Mouse (Mus musculus) neural tube, embryonic 11.5 days (tissue): ENCODE data around the gene Atp5s. TPM values are rescaled to one million over a fixed set of nuclear protein-coding genes. Genes with fewer than 3 reads are reported as not detected.
A peak's percentile ranks its signal among the peaks of the same experiment; 100 is the strongest.

Source experiments
- ATAC-seq: fragments of 200-750 bp; cut with Nextera tagmentation; 2 replicates; pipeline ENCODE4 v1.8.0; 2017; ENCODE audit warnings: moderate number of reproducible peaks, mild to moderate bottlenecking, moderate TSS enrichment, moderate library complexity; ENCODE audit not compliant: insufficient read depth, low FRiP score, low TSS enrichment
- DNase-seq: peaks from one replicate; pipeline ENCODE4 v3.0.0-alpha.2; 2015; ENCODE audit warnings: low spot score
- H3K27ac ChIP-seq: fragments of 300-500 bp; sonication (generic); 2 replicates; pipeline ENCODE4 v1.5.1; 2014; ENCODE audit warnings: low read depth, mild to moderate bottlenecking, low read length
- H3K27me3 ChIP-seq: fragments of 300-500 bp; sonication (generic); 2 replicates; pipeline ENCODE4 v1.6.1; 2014; ENCODE audit warnings: mild to moderate bottlenecking, low read length, mixed read lengths; ENCODE audit not compliant: control insufficient read depth, insufficient read depth
- H3K36me3 ChIP-seq: fragments of 300-500 bp; sonication (generic); 2 replicates; pipeline ENCODE4 v1.6.1; 2014; ENCODE audit warnings: mild to moderate bottlenecking, low read length, moderate library complexity, mixed read lengths; ENCODE audit not compliant: control insufficient read depth, insufficient read depth
- H3K4me1 ChIP-seq: fragments of 300-500 bp; sonication (generic); 2 replicates; pipeline ENCODE4 v1.6.1; 2014; ENCODE audit warnings: low read length, mixed read lengths; ENCODE audit not compliant: control insufficient read depth, insufficient read depth
- H3K4me2 ChIP-seq: fragments of 300-500 bp; sonication (generic); 2 replicates; pipeline ENCODE4 v1.6.1; 2014; ENCODE audit warnings: low read depth, mild to moderate bottlenecking, moderate library complexity
- H3K4me3 ChIP-seq: fragments of 300-500 bp; sonication (generic); 2 replicates; pipeline ENCODE4 v1.5.1; 2014; ENCODE audit warnings: low read depth, low read length
- H3K9ac ChIP-seq: fragments of 300-500 bp; sonication (generic); 2 replicates; pipeline ENCODE4 v1.6.1; 2014; ENCODE audit warnings: mild to moderate bottlenecking, low read length
- H3K9me3 ChIP-seq: fragments of 300-500 bp; sonication (generic); 2 replicates; pipeline ENCODE4 v1.6.1; 2016; ENCODE audit warnings: low read length; ENCODE audit not compliant: control insufficient read depth
- WGBS: fragments of 180-500 bp; shearing (Covaris S2); extraction: QIAGEN DNeasy Blood & Tissue Kit; methylation state at CpG from one replicate; pipeline ENCODE4 v1.1.7; 2014; 5-methylcytosine and 5-hydroxymethylcytosine counted together
- polyA plus RNA-seq: library from polyadenylated mRNA; unstranded; fragments of >200 nt; fragmentation: Nextera tagmentation; extraction: Ambion mirVana; gene quantifications from 2 replicates; pipeline ENCODE4 v1.2.1, GENCODE M21; 2014

Gene Atp5s
- polyA plus RNA-seq, 1 experiment from 2014 or later: 24.0 TPM

DNA sequence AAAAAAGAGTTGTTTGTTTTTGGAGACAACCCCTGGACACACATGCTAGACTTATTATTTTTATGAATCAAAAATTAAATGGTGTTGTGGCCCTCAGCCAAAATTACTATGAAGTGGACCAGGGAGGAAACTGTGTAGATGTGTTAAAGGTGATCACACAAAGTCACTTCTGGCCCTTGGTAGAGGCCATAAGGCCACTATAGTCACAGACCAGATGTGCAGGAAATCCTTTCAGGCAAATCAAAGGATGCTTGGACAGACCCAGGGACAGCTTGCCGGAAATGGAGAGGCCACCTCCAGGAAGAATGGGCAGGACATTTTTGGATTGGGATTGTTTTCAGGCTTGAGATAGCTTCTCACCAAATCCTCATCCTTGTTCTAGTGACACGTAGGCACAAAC, 36.9 kb downstream of the Atp5s start:
- H3K36me3 ChIP-seq: no peaks in the 10 kb centered on the region
- DNase-seq (no peak), ATAC-seq (no peak)
- 60% methylated on average over 2 of the region's 2 CpGs for WGBS
- H3K27ac ChIP-seq: no peak overlapping the region
- peaks cover 4% of the 10 kb centered on the region for H3K4me1 ChIP-seq
- H3K9ac ChIP-seq: no peak overlapping the region
- no peak overlapping the region for H3K4me3 ChIP-seq
- no peaks in the 10 kb centered on the region for H3K9me3 ChIP-seq
- no peak overlapping the region for H3K4me2 ChIP-seq
- no peaks in the 10 kb centered on the region for H3K27me3 ChIP-seq

DNA sequence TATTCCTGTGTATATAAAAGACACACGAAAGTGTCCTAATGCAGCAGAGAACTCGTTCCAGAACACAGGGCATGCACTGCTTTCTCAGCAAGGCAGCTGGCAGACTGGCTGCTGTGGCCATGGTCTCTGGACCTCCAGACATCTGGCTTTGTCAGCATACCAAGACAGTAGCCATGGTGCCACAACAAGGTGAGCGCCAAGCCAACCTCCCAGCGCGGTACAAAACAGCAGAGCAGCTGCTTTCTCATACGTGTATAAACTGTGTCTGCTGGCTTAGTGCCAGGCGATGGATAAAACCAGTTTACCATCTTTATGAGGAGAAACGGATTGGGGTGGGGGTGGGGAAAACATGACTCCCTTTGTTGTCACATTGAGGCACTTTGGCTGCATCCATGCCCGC, 40.8 kb downstream of the Atp5s start:
- WGBS: 82% methylated on average over 9 of the region's 9 CpGs
- peak; percentile 50; the same call in 1 of the 2 replicates for ATAC-seq
- no peaks in the 10 kb centered on the region for H3K9me3 ChIP-seq
- no peak overlapping the region for H3K27ac ChIP-seq
- H3K4me3 ChIP-seq: no peak overlapping the region
- H3K9ac ChIP-seq: no peak overlapping the region
- H3K27me3 ChIP-seq: no peaks in the 10 kb centered on the region
- DNase-seq: peak; percentile 35
- H3K4me2 ChIP-seq: no peak overlapping the region
- peaks cover 7% of the 10 kb centered on the region for H3K4me1 ChIP-seq
- H3K36me3 ChIP-seq: no peaks in the 10 kb centered on the region

DNA sequence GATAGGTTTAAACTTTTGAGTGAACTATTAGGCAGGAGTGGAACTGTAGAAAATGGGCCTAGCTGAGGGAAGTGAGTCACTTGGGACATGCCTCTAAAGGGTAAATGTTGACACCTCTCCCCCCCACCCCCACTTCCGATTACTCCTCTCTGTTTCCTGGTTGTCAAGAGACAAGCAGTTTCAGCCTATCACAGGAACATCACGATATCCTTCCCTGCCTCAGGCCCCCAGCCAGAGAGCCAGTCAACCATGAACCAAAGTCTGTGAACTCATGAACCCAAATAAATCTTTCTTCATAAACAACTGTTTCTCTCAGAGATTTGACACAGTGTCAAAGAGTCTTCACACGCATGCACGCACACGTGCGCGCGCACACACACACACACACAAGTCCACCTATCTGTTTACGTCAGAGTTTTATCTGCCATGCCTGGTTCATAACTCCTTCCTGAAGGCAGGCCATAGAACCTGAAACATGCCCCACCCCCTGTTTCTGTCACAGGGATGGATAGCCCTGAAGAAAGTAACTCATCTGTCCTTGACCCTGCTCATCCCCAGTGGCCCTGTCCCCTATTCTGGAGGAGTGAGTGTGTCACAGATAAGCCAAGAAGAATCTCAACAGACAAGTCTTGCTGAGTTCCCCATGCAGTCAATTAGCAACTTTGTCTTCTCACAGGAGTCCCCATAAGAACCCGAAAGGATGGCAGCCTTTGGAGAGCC, 41.6 kb downstream of the Atp5s start:
- peaks cover 7% of the 10 kb centered on the region for H3K4me1 ChIP-seq
- no peak overlapping the region for H3K9ac ChIP-seq
- no peaks in the 10 kb centered on the region for H3K9me3 ChIP-seq
- no peaks in the 10 kb centered on the region for H3K36me3 ChIP-seq
- H3K4me3 ChIP-seq: no peak overlapping the region
- no peaks in the 10 kb centered on the region for H3K27me3 ChIP-seq
- H3K4me2 ChIP-seq: no peak overlapping the region
- no peak overlapping the region for H3K27ac ChIP-seq
- WGBS: 77% methylated on average over 10 of the region's 10 CpGs
- DNase-seq (no peak), ATAC-seq (peak; percentile 23; the same call in 1 of the 2 replicates)

DNA sequence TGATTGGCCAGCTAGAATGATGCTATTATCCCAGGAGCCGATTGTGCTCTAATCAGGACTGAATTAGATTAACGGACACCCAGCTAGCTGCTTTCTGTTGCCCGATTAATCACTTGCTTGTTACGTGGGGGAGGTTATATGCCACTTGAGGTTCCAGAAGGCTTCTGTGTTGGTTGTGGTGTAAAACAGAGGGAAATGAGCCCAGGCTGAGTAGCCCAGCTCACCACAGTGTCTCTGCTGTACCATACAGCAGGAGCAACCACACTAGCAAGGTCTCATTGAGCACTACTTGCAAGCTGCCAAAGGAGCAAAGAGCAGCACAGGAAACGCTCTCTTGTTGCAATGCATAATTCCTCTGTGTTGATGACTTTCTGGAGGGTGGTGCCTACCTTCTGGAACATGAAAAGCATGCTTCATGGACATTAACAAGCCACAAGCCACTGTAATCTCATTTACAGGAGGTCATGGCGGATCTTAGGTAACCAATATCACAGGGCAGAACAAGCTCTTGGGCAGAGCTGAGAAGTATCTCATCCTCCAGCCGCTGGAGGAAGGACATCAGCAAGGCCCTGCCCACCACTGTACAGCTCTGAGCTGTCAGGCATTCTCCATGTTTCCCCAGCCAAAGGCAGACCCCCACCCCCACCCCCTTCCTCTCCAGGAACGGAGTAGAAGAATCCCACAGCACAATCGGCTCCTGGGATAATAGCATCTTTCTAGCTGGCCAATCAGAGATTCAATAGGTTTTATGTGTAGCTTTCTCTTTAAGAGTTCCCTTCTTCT, 42.9 kb downstream of the Atp5s start:
- Histone ChIP-seq H3K4me1 (peaks cover 7% of the 10 kb centered on the region), H3K9ac (no peak overlapping the region), H3K27ac (no peak overlapping the region), H3K36me3 (no peaks in the 10 kb centered on the region), H3K4me3 (no peak overlapping the region), H3K9me3 (no peaks in the 10 kb centered on the region), H3K4me2 (no peak overlapping the region), H3K27me3 (no peaks in the 10 kb centered on the region)
- ATAC-seq (no peak), DNase-seq (no peak)
- WGBS: 67% methylated on average over 9 of the region's 9 CpGs

DNA sequence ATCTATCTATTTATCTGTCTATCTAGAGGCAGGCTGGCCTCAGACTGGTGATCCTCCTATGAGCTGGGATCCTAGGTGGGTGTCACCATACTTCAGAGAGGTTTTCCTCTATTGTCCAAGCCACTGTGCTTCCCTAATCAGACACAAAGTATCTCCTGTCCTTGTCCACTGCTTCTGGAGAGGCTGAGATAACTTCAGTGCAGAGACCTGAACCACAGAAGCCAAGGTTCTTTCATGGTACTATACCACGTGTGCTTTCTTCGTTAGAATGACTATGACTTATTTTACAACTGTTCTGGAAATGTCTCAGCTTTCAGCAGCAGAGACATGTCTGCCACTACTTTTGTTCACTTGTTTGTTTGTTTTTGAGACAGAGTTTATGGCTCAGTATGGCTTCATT, 44.1 kb downstream of the Atp5s start:
- H3K36me3 ChIP-seq: no peaks in the 10 kb centered on the region
- H3K27me3 ChIP-seq: no peaks in the 10 kb centered on the region
- H3K4me2 ChIP-seq: no peak overlapping the region
- 82% methylated on average over 2 of the region's 2 CpGs for WGBS
- no peak overlapping the region for H3K27ac ChIP-seq
- ATAC-seq: no peak
- H3K9me3 ChIP-seq: no peaks in the 10 kb centered on the region
- H3K4me3 ChIP-seq: no peak overlapping the region
- H3K4me1 ChIP-seq: peaks cover 7% of the 10 kb centered on the region
- no peak for DNase-seq
- H3K9ac ChIP-seq: no peak overlapping the region

DNA sequence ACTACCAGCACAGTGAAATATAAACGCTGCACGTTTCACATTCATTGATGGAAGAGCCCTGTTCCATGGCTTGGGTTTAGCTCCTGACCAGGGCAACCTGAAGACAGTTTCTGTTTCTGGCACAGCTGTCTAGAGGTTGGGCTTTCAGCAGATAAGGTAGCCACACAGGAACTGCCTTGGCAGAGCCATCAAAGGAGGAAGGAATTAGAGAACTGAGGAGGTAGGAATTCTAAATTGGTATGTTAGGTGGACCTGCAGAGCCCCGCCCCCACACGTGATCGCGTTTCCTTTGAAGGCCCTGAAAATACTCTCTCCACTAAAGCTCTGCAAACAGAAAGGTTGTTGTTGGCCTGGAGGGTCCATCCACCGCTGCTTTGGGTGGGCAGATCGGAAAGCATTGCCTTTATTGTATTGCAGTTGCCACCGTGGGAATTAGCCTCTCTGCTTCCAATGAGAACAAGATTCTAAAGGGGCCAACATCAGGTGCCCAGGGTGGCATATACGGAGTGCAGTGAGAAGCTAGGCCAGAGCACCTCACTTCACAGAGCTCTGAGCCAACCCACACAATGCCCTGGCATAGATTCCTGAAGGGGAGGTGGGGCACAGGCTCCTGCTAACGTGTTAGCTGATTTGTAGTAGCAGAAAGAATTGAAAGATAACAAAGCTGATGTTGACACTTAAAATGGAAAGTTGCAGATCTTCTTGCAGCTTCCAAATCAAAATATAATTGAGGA, 52.0 kb downstream of the Atp5s start:
- no peaks in the 10 kb centered on the region for H3K9me3 ChIP-seq
- no peak overlapping the region for H3K4me2 ChIP-seq
- H3K4me1 ChIP-seq: no peaks in the 10 kb centered on the region
- DNase-seq (peak; percentile 5), ATAC-seq (no peak)
- no peak overlapping the region for H3K4me3 ChIP-seq
- no peak overlapping the region for H3K9ac ChIP-seq
- WGBS: 77% methylated on average over 11 of the region's 11 CpGs
- H3K27ac ChIP-seq: no peak overlapping the region
- no peaks in the 10 kb centered on the region for H3K36me3 ChIP-seq
- H3K27me3 ChIP-seq: no peaks in the 10 kb centered on the region

DNA sequence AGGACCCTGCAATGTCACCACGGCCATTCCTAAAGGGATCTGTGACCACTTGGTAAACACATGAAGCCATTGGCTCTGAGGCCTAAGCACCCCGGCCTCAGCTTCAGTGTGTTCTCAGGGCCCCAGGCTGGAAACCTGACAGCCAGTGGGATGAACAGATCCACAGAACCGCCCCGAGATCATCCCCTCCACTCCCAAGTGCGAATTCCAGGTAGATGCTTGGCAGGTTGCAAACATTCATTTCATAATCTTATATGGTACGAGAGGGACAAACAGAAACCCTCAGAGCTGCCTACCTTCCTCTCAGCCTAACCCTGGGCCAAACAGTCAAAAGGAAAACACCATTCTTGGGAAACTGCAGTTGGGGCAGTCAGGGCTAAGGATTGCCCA, 52.6 kb downstream of the Atp5s start:
- ATAC-seq: no peak
- Histone ChIP-seq H3K36me3 (no peaks in the 10 kb centered on the region), H3K4me1 (no peaks in the 10 kb centered on the region), H3K4me3 (no peak overlapping the region), H3K27me3 (no peaks in the 10 kb centered on the region), H3K4me2 (no peak overlapping the region), H3K9me3 (no peaks in the 10 kb centered on the region), H3K27ac (no peak overlapping the region), H3K9ac (no peak overlapping the region)
- WGBS: 90% methylated on average over 6 of the region's 6 CpGs
- no peak for DNase-seq

DNA sequence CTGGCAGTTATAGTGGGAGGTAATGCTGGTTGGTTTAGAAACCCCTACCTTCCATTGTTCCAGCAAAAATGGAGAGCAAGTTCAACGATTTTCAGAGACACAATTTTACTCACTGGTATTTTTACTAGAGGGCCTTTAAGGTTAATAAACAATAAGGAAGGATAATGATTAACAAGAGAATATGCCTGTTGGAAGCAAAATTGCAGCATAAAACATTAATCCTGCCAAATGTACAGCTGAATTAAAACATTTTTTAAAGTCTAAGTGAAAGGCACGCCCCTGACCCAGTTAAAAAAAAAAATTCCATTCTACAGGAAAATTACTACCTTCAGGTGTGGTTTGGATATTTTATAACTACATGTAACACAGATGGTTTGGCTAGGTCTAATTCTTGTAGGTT, 53.2 kb downstream of the Atp5s start:
- H3K27me3 ChIP-seq: no peaks in the 10 kb centered on the region
- no peak overlapping the region for H3K27ac ChIP-seq
- no peaks in the 10 kb centered on the region for H3K9me3 ChIP-seq
- no peaks in the 10 kb centered on the region for H3K36me3 ChIP-seq
- 83% methylated on average over 2 of the region's 2 CpGs for WGBS
- H3K4me3 ChIP-seq: no peak overlapping the region
- ATAC-seq (no peak), DNase-seq (no peak)
- no peak overlapping the region for H3K9ac ChIP-seq
- no peak overlapping the region for H3K4me2 ChIP-seq
- H3K4me1 ChIP-seq: no peaks in the 10 kb centered on the region
